Mouse (Mus musculus) myocyte (in vitro differentiated cells): ENCODE data around the gene Snapc3. TPM values are rescaled to one million over a fixed set of nuclear protein-coding genes. Genes with fewer than 3 reads are reported as not detected.
"Not testable (repeated sequence)": the region's sequence is repeated elsewhere in the genome, so short reads cannot be mapped to it uniquely, and the experiment has no call there.

ENCODE experiments used
- H3K27me3 ChIP-seq: one replicate; pipeline ENCODE4 v1.6.1; 2011; ENCODE audit not compliant: control insufficient read depth, insufficient read depth, insufficient read length
- H3K36me3 ChIP-seq: one replicate; pipeline ENCODE4 v1.6.1; 2011; ENCODE audit not compliant: control insufficient read depth, insufficient read depth
- H3K4me2 ChIP-seq: one replicate; pipeline ENCODE4 v1.6.1; 2011; ENCODE audit warnings: low read depth, control low read depth
- H3K4me3 ChIP-seq: one replicate; pipeline ENCODE4 v1.5.1; 2011; ENCODE audit warnings: mild to moderate bottlenecking, control low read depth, moderate library complexity
- H3K79me2 ChIP-seq: one replicate; pipeline ENCODE4 v1.6.1; 2011; ENCODE audit not compliant: control insufficient read depth, insufficient read depth
- H3ac ChIP-seq: one replicate; pipeline ENCODE4 v1.6.1; 2011; ENCODE audit not compliant: control insufficient read depth, insufficient read length
- CEBPB ChIP-seq: IDR thresholded peaks from 2 replicates; pipeline ENCODE4 v1.6.1; 2011; ENCODE audit warnings: mild to moderate bottlenecking, moderate library complexity; ENCODE audit not compliant: poor library complexity, insufficient read depth, severe bottlenecking
- E2F4 ChIP-seq: IDR thresholded peaks from one replicate; pipeline ENCODE4 v1.6.1; 2011; ENCODE audit warnings: mild to moderate bottlenecking, control low read depth, moderate library complexity; ENCODE audit not compliant: insufficient read depth
- MAX ChIP-seq: IDR thresholded peaks from one replicate; pipeline ENCODE4 v1.6.1; 2011; ENCODE audit warnings: low read depth, mild to moderate bottlenecking, control low read depth
- MYOD1 ChIP-seq, 3 experiments: IDR thresholded peaks; one replicate each; pipeline ENCODE4 v1.6.1; 2011; ENCODE audit warnings: control low read depth in 2 of 3, low read depth in 2 of 3, mild to moderate bottlenecking in 2 of 3, moderate library complexity in 1 of 3; ENCODE audit not compliant: insufficient read length in 2 of 3, control insufficient read depth in 1 of 3
- MYOG ChIP-seq, 3 experiments: IDR thresholded peaks; one replicate each; pipeline ENCODE4 v1.6.1; 2011; ENCODE audit warnings: control low read depth in 2 of 3, low read depth in 2 of 3, mild to moderate bottlenecking in 2 of 3; ENCODE audit not compliant: insufficient read length in 2 of 3, control insufficient read depth in 1 of 3, insufficient read depth in 1 of 3
- POLR2A ChIP-seq: IDR thresholded peaks from one replicate; pipeline ENCODE4 v1.6.1; 2011; ENCODE audit warnings: low read depth, mild to moderate bottlenecking, control low read depth, moderate library complexity; ENCODE audit not compliant: insufficient read length
- POLR2AphosphoS2 ChIP-seq: IDR thresholded peaks from one replicate; pipeline ENCODE4 v1.6.1; 2011; ENCODE audit warnings: low read depth, control low read depth; ENCODE audit not compliant: insufficient read length
- REST ChIP-seq: IDR thresholded peaks from one replicate; pipeline ENCODE4 v1.6.1; 2011; ENCODE audit warnings: mild to moderate bottlenecking, control low read depth, moderate library complexity; ENCODE audit not compliant: insufficient read depth, insufficient read length
- SRF ChIP-seq: IDR thresholded peaks from one replicate; pipeline ENCODE4 v1.6.1; 2011; ENCODE audit warnings: low read depth; ENCODE audit not compliant: control insufficient read depth, insufficient read length
- TCF12 ChIP-seq: IDR thresholded peaks from one replicate; pipeline ENCODE4 v1.6.1; 2011; ENCODE audit warnings: mild to moderate bottlenecking, control low read depth; ENCODE audit not compliant: poor library complexity, insufficient read depth, severe bottlenecking
- TCF3 ChIP-seq: IDR thresholded peaks from one replicate; pipeline ENCODE4 v1.6.1; 2011; ENCODE audit warnings: low read depth, control low read depth; ENCODE audit not compliant: insufficient read length
- USF1 ChIP-seq: IDR thresholded peaks from one replicate; pipeline ENCODE4 v1.6.1; 2011; ENCODE audit warnings: low read depth, mild to moderate bottlenecking, control low read depth, moderate library complexity
- polyA plus RNA-seq: library from polyadenylated mRNA; unstranded; fragments of >200 nt; fragmentation: generic; extraction: Trizol; gene quantifications from one replicate; pipeline ENCODE4 v1.2.1, GENCODE M21; 2012; ENCODE audit warnings: missing spikeins

Snapc3 gene
- polyA plus RNA-seq, 1 experiment = 18.4 TPM

GRCm38 (mm10) chr4:83485735-83486116 lies 68.2 kb downstream of the Snapc3 start:
- Histone ChIP-seq H3K79me2 (peaks cover 40% of the 10 kb centered on the region), H3K27me3 (no peaks in the 10 kb centered on the region), H3ac (peak overlapping the region; percentile 78), H3K36me3 (peaks cover 15% of the 10 kb centered on the region), H3K4me3 (peak overlapping the region; percentile 40), H3K4me2 (peak overlapping the region; percentile 91)
- TF ChIP-seq MYOG (IDR thresholded peaks at IDR 0.05; ENCODE audit: control insufficient read depth in 1 of 3, insufficient read depth in 1 of 3, insufficient read length in 2 of 3, low read depth in 2 of 3) = peak in 1 of 3 experiments; percentile 18
- no peak for TF ChIP-seq REST
- TF ChIP-seq POLR2A = peak; percentile 46
- TF ChIP-seq TCF3 = no peak

GRCm38 (mm10) chr4:83486117-83486901 lies 68.8 kb downstream of the Snapc3 start, which contains the start of gene Psip1:
Gene Psip1, minus strand, starts transcription at chr4:83486459.
- no peaks in the 10 kb centered on the region for H3K27me3 ChIP-seq
- H3K36me3 ChIP-seq = peaks cover 15% of the 10 kb centered on the region
- TF ChIP-seq MYOD1 (IDR thresholded peaks at IDR 0.05; ENCODE audit: control insufficient read depth in 1 of 3, insufficient read length in 2 of 3, low read depth in 2 of 3) (peak in 2 of 3 experiments; percentile 17 to 62), CEBPB (no peak), MAX (no peak), MYOG (IDR thresholded peaks at IDR 0.05; ENCODE audit: control insufficient read depth in 1 of 3, insufficient read depth in 1 of 3, insufficient read length in 2 of 3, low read depth in 2 of 3) (peak in 2 of 3 experiments; percentile 33 to 56), REST (no peak), TCF3 (peak; percentile 44), TCF12 (no peak), E2F4 (no peak), POLR2AphosphoS2 (peak; percentile 86), USF1 (no peak), POLR2A (peak; percentile 92), SRF (no peak)
- H3K4me2 ChIP-seq = peak within 1 kb of the TSS; percentile 96
- peak within 1 kb of the TSS; percentile 78 for H3ac ChIP-seq
- peak within 1 kb of the TSS; percentile 40 for H3K4me3 ChIP-seq
- peaks cover 40% of the 10 kb centered on the region for H3K79me2 ChIP-seq

GRCm38 (mm10) chr4:83489121-83489520 lies 71.6 kb downstream of the Snapc3 start:
- H3K4me2 ChIP-seq = no peak overlapping the region
- peaks cover 14% of the 10 kb centered on the region for H3K79me2 ChIP-seq
- H3K36me3 ChIP-seq = no peaks in the 10 kb centered on the region
- H3K4me3 ChIP-seq = no peak overlapping the region
- no peaks in the 10 kb centered on the region for H3K27me3 ChIP-seq
- TF ChIP-seq MYOD1 (IDR thresholded peaks at IDR 0.05; ENCODE audit: control insufficient read depth in 1 of 3, insufficient read length in 2 of 3, low read depth in 2 of 3) = no peak
- TF ChIP-seq TCF12 = no peak
- no peak for TF ChIP-seq REST
- TF ChIP-seq USF1 = no peak
- TF ChIP-seq POLR2AphosphoS2 = no peak
- no peak for TF ChIP-seq POLR2A
- no peak overlapping the region for H3ac ChIP-seq

GRCm38 (mm10) chr4:83493112-83493511 lies 75.6 kb downstream of the Snapc3 start:
- no peak overlapping the region for H3ac ChIP-seq
- no peaks in the 10 kb centered on the region for H3K27me3 ChIP-seq
- no peaks in the 10 kb centered on the region for H3K79me2 ChIP-seq
- H3K4me3 ChIP-seq = no peak overlapping the region
- H3K36me3 ChIP-seq = no peaks in the 10 kb centered on the region
- TF ChIP-seq REST = no peak
- TF ChIP-seq MYOD1 (IDR thresholded peaks at IDR 0.05; ENCODE audit: control insufficient read depth in 1 of 3, insufficient read length in 2 of 3, low read depth in 2 of 3) = no peak
- TF ChIP-seq TCF3 = no peak
- no peak for TF ChIP-seq SRF
- no peak for TF ChIP-seq MAX
- TF ChIP-seq MYOG (IDR thresholded peaks at IDR 0.05; ENCODE audit: control insufficient read depth in 1 of 3, insufficient read depth in 1 of 3, insufficient read length in 2 of 3, low read depth in 2 of 3) = no peak
- TF ChIP-seq CEBPB = no peak
- TF ChIP-seq E2F4 = no peak
- no peak for TF ChIP-seq POLR2A
- TF ChIP-seq USF1 = no peak
- H3K4me2 ChIP-seq = no peak overlapping the region

GRCm38 (mm10) chr4:83497013-83497412 lies 79.5 kb downstream of the Snapc3 start:
- H3ac ChIP-seq, H3K27me3 ChIP-seq, H3K79me2 ChIP-seq, H3K4me3 ChIP-seq, H3K36me3 ChIP-seq, H3K4me2 ChIP-seq: not testable (repeated sequence)
